Mouse (Mus musculus): Measurements from ENCODE around the gene Cx3cl1. TPM values are rescaled to one million over a fixed set of nuclear protein-coding genes. Genes with fewer than 3 reads are reported as not detected.

Gene Cx3cl1
- 6.3 and 6.8 TPM in 2 replicates for polyA plus RNA-seq (2015; fragmentation: Nextera tagmentation; extraction: Ambion mirVana)

GRCm38 (mm10) chr8:94771941-94772670 lies at the start of gene Cx3cl1:
Gene Cx3cl1, plus strand, starts transcription at chr8:94772009.
- H3K9me3 ChIP-seq, result no peaks in the 10 kb centered on the region
- H3K36me3 ChIP-seq, result no peaks in the 10 kb centered on the region
- peak within 1 kb of the TSS; percentile 55 for H3K4me3 ChIP-seq
- peaks cover 32% of the 10 kb centered on the region for H3K4me1 ChIP-seq
- peak; percentile 79; the same call in 1 of the 2 replicates for ATAC-seq (ENCODE audit: low FRiP score, low read depth)
- H3K27ac ChIP-seq, result no peak within 1 kb of the TSS
- peak within 1 kb of the TSS; percentile 95 for H3K4me2 ChIP-seq (replicated peaks)
- under 1% methylated on average over 38 of the region's 38 CpGs for WGBS
- peak within 1 kb of the TSS; percentile 69 for H3K9ac ChIP-seq
- peaks cover 50% of the 10 kb centered on the region for H3K27me3 ChIP-seq

DNA sequence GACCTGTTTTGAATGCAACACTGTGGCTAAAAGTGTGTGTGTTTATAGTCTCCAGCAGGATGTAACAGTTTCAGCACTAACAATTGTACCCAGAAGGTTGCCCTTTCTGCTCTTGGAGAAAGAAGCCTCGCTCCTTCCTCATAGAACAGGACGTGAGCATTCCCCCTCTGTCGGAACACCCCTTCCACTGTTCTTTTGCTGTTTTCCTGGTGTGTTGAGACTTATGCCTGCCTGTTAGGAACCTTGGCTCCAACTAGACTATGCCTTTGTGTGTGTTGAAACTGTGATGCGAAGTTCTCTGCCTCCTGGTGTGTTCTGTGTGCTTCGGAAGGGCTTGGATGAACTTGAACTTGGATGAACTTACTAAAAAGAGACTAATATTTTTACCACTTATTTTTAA lies 45.8 kb upstream of the Cx3cl1 start:
- H3K4me2 ChIP-seq (replicated peaks), result no peak overlapping the region
- no peaks in the 10 kb centered on the region for H3K9me3 ChIP-seq
- H3K36me3 ChIP-seq, result no peaks in the 10 kb centered on the region
- ATAC-seq (ENCODE audit: low FRiP score, low read depth), result no peak
- H3K4me3 ChIP-seq, result no peak overlapping the region
- H3K4me1 ChIP-seq, result no peaks in the 10 kb centered on the region
- WGBS, result 86% methylated on average over 5 of the region's 5 CpGs
- H3K27ac ChIP-seq, result no peak overlapping the region
- H3K27me3 ChIP-seq, result no peaks in the 10 kb centered on the region
- no peak overlapping the region for H3K9ac ChIP-seq

GRCm38 (mm10) chr8:94729301-94729700 lies 42.5 kb upstream of the Cx3cl1 start:
- no peak for ATAC-seq (ENCODE audit: low FRiP score, low read depth)
- 39% methylated on average over 4 of the region's 4 CpGs for WGBS
- Histone ChIP-seq H3K9me3 (no peaks in the 10 kb centered on the region), H3K27me3 (no peaks in the 10 kb centered on the region), H3K4me2 (replicated peaks) (no peak overlapping the region), H3K4me1 (no peaks in the 10 kb centered on the region), H3K4me3 (no peak overlapping the region), H3K36me3 (no peaks in the 10 kb centered on the region), H3K9ac (no peak overlapping the region), H3K27ac (no peak overlapping the region)

DNA sequence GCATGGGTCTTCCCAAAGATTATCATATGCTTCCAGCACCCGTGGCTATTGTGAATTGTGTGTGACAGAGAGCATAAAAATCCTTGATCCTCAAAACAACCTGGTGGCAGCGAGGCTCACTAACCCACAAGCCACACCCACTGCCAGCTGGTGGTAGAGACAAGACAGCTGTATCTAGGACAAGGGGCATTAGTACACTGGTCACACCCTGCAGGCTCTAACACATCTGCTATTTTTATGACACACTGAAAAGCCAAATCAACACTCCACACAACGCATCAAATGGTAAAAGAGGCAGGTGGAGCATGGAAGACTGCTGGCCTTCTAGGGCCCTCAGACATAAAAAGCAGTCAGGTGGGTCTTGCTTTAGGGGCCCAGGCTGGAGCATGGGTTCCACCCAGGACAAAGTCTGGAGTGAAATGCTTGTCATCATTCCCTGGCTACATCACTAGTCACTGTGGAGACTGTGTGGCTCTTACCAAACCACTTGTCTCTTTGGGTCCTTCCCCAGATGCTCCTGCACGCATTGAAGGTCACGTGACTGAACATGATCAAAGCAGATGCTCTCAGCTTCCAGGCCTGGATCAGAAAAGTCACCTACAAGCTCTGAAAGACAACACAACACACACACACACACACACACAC lies 37.9 kb upstream of the Cx3cl1 start:
- Histone ChIP-seq H3K4me1 (no peaks in the 10 kb centered on the region), H3K4me3 (no peak overlapping the region), H3K9ac (no peak overlapping the region), H3K9me3 (no peaks in the 10 kb centered on the region), H3K36me3 (no peaks in the 10 kb centered on the region), H3K27ac (no peak overlapping the region), H3K27me3 (no peaks in the 10 kb centered on the region), H3K4me2 (replicated peaks) (no peak overlapping the region)
- no peak for ATAC-seq (ENCODE audit: low FRiP score, low read depth)
- WGBS, result 56% methylated on average over 5 of the region's 5 CpGs

DNA sequence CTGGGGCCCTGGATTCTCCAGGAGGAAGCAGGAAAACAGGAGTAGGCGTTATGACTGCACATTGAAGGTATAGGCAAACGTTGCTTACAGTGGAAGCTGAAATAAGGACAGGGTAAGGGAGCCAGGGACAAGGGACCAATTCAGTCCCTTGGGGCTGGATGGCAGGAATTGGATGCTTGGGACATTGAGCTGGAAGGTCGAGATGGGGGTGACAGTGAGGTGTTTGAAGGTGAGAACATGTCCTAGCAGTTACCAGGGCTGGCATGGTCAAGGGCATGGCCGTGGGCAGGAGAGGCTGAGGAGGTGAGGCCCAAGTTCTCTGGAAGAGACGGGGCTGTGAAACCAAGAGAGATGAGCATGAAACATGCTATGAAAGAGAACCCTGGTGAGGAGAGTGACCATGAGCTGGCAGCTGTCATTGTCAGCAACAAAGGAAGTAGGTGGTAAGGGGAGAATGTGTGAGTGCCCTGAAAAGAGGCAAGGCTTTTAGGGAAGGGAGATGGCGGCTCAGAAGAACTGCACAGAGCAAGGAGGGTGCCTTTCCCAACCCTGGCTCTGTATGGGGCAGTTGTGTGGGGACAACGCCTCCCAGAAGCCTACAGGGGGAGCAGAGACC lies 37.0 kb upstream of the Cx3cl1 start:
- WGBS, result 79% methylated on average over 7 of the region's 7 CpGs
- no peaks in the 10 kb centered on the region for H3K27me3 ChIP-seq
- H3K4me3 ChIP-seq, result no peak overlapping the region
- no peak for ATAC-seq (ENCODE audit: low FRiP score, low read depth)
- H3K9ac ChIP-seq, result no peak overlapping the region
- no peaks in the 10 kb centered on the region for H3K4me1 ChIP-seq
- no peak overlapping the region for H3K27ac ChIP-seq
- H3K9me3 ChIP-seq, result no peaks in the 10 kb centered on the region
- H3K4me2 ChIP-seq (replicated peaks), result no peak overlapping the region
- H3K36me3 ChIP-seq, result no peaks in the 10 kb centered on the region

- Histone ChIP-seq H3K9me3 (no peaks in the 10 kb centered on the region), H3K36me3 (no peaks in the 10 kb centered on the region), H3K4me1 (no peaks in the 10 kb centered on the region), H3K27ac (no peak overlapping the region), H3K27me3 (no peaks in the 10 kb centered on the region), H3K9ac (no peak overlapping the region), H3K4me3 (no peak overlapping the region), H3K4me2 (replicated peaks) (no peak overlapping the region)
- ATAC-seq (ENCODE audit: low FRiP score, low read depth), result no peak
- 60% methylated on average over 5 of the region's 5 CpGs for WGBS
These were observed 36.2 kb upstream of the Cx3cl1 start for GRCm38 (mm10) chr8:94735426-94736094.

DNA sequence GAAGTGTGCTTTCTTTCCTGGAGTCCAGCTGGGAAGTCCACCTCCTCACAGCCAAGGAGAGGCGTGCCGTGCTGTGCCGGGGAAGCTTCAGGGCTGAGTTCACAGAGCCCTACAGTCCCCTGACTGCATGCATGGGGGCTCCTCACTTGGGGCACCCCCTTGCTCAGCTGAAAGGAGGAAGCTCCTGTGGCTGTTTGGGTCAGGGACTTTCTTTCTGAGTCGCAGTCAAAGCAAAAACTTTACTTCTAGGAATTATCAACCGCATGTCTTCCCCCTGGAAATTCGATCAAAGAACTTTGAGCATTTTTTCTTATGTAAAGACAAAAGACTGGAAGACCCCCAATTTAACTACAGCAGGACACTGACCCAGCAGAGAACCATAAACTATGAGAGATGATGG lies 32.0 kb upstream of the Cx3cl1 start:
- no peak for ATAC-seq (ENCODE audit: low FRiP score, low read depth)
- no peak overlapping the region for H3K4me2 ChIP-seq (replicated peaks)
- WGBS, result 90% methylated on average over 6 of the region's 6 CpGs
- H3K27me3 ChIP-seq, result no peaks in the 10 kb centered on the region
- no peak overlapping the region for H3K27ac ChIP-seq
- no peaks in the 10 kb centered on the region for H3K36me3 ChIP-seq
- H3K4me1 ChIP-seq, result no peaks in the 10 kb centered on the region
- H3K9ac ChIP-seq, result no peak overlapping the region
- no peaks in the 10 kb centered on the region for H3K9me3 ChIP-seq
- H3K4me3 ChIP-seq, result no peak overlapping the region

DNA sequence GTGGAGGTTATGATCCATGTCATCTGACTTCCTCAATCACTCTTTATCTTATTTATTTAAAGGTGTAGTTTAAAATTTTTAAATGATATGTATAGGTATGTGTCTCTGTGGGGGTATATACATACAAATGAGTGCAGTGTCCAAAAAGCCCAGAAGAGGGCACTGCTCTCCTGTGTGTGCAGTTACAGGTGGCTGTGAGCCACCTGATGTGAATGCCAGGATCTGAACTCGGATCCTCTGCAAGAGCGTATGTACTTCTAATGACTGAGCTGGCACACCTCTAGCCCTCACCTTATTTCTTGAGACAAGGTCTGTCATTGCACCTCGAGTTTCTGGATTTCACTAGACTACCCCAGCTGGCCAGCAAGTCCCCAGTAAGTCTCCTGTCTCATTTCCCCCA lies 31.2 kb upstream of the Cx3cl1 start:
- no peaks in the 10 kb centered on the region for H3K36me3 ChIP-seq
- H3K27ac ChIP-seq, result no peak overlapping the region
- H3K4me1 ChIP-seq, result no peaks in the 10 kb centered on the region
- 83% methylated on average over 3 of the region's 3 CpGs for WGBS
- H3K27me3 ChIP-seq, result no peaks in the 10 kb centered on the region
- H3K9me3 ChIP-seq, result no peaks in the 10 kb centered on the region
- H3K4me3 ChIP-seq, result no peak overlapping the region
- H3K4me2 ChIP-seq (replicated peaks), result no peak overlapping the region
- no peak overlapping the region for H3K9ac ChIP-seq
- no peak for ATAC-seq (ENCODE audit: low FRiP score, low read depth)

DNA sequence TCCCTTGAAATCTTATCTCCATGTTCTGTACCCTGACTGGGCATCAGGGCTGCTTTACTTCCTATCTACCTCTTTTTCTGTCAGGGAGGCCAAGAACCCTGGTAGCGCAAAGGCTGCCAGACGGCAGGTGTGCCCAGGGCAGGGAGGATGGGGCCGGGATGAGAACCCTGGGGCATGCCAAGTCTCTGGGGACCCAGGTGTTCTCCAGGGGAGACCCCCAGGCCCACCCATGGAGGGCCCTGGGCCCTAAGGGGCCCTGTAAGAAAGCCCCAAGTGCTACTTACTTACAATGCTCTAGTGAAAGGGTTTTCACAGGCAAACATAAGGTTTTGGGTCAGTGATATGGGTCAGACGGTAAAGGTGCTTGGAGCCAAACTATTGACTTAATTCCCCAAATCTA lies 30.1 kb upstream of the Cx3cl1 start:
- H3K27ac ChIP-seq, result no peak overlapping the region
- H3K9ac ChIP-seq, result no peak overlapping the region
- no peak overlapping the region for H3K4me2 ChIP-seq (replicated peaks)
- no peak overlapping the region for H3K4me3 ChIP-seq
- no peaks in the 10 kb centered on the region for H3K27me3 ChIP-seq
- no peaks in the 10 kb centered on the region for H3K9me3 ChIP-seq
- WGBS, result 90% methylated on average over 4 of the region's 4 CpGs
- ATAC-seq (ENCODE audit: low FRiP score, low read depth), result no peak
- no peaks in the 10 kb centered on the region for H3K4me1 ChIP-seq
- H3K36me3 ChIP-seq, result no peaks in the 10 kb centered on the region

- 70% methylated on average over 5 of the region's 5 CpGs for WGBS
- Histone ChIP-seq H3K9me3 (no peaks in the 10 kb centered on the region), H3K4me2 (replicated peaks) (no peak overlapping the region), H3K4me3 (no peak overlapping the region), H3K9ac (no peak overlapping the region), H3K36me3 (no peaks in the 10 kb centered on the region), H3K27me3 (no peaks in the 10 kb centered on the region), H3K27ac (no peak overlapping the region), H3K4me1 (no peaks in the 10 kb centered on the region)
- no peak for ATAC-seq (ENCODE audit: low FRiP score, low read depth)
These were observed 27.3 kb upstream of the Cx3cl1 start for GRCm38 (mm10) chr8:94744484-94744883.

DNA sequence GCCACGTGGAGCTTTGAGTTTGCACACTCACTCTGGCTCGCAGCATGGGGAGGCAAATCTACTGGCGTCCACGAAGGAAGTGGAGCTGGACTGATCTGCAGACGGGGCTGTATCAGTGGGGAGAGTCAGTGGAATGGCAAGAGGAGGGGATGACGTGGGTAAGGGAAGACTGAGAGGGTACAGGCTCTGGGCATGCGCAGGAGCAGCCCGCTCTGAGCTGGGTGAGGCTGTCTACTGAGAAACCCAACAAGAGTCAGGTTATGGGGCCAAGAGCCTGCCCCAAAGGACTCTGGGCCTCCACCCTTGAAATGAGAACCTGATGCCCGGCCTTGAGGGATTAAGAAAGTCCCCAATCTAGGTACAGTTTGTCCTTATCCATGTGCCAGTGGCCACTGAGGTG lies 26.8 kb upstream of the Cx3cl1 start:
- Histone ChIP-seq H3K27ac (no peak overlapping the region), H3K4me1 (no peaks in the 10 kb centered on the region), H3K4me2 (replicated peaks) (no peak overlapping the region), H3K4me3 (no peak overlapping the region), H3K27me3 (no peaks in the 10 kb centered on the region), H3K36me3 (no peaks in the 10 kb centered on the region), H3K9me3 (no peaks in the 10 kb centered on the region), H3K9ac (no peak overlapping the region)
- no peak for ATAC-seq (ENCODE audit: low FRiP score, low read depth)
- WGBS, result 77% methylated on average over 9 of the region's 9 CpGs

DNA sequence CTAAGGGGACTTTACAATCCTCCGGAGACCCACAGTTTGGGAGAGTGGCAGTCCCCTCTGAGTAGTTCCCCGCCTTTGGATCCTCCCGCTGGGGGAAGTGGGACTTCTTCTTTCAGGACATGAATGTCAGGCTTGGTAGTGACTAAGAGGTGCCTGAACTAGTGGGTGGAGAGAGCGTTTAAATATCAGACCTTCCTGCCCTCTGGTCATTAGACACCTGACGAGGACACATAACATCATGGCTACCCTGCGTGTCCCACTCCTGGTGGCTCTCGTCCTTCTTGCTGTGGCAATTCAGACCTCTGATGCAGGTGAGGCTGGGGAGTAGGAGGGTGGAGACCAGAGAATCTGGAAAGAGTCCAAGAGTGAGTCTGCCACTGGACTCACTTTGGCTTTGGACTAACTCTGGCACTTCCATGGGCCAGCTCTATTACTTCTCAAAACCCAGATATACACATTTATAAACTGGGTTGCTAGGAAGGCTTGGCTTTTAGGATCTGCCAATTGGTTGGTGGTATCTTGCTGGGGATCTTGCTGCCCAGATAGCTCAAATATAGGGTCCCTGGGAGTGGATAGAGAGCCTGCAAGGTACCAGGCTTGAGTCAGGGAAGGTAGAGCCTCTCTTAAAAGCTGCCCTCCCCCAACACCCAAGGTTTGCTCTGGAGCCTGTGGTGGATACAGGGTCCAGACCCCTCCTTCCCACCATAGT lies 26.2 kb upstream of the Cx3cl1 start, which contains the start of gene Ccl22:
Gene Ccl22 (plus strand): TSS at position 115 of the 709 bp plus-strand sequence.
- no peak within 1 kb of the TSS for H3K27ac ChIP-seq
- H3K27me3 ChIP-seq, result no peaks in the 10 kb centered on the region
- no peak within 1 kb of the TSS for H3K9ac ChIP-seq
- no peaks in the 10 kb centered on the region for H3K36me3 ChIP-seq
- no peak for ATAC-seq (ENCODE audit: low FRiP score, low read depth)
- H3K4me3 ChIP-seq, result no peak within 1 kb of the TSS
- WGBS, result 87% methylated on average over 7 of the region's 7 CpGs
- no peak within 1 kb of the TSS for H3K4me2 ChIP-seq (replicated peaks)
- no peaks in the 10 kb centered on the region for H3K4me1 ChIP-seq
- no peaks in the 10 kb centered on the region for H3K9me3 ChIP-seq
